Mouse (Mus musculus) liver, embryonic 15.5 days (tissue): ENCODE measurements around the gene 3300002I08Rik. TPM values are rescaled to one million over a fixed set of nuclear protein-coding genes. Genes with fewer than 3 reads are reported as not detected.
"Not testable (repeated sequence)": the region's sequence is repeated elsewhere in the genome, so short reads cannot be mapped to it uniquely, and the experiment has no call there.

Source experiments
- ATAC-seq: fragments of 200-750 bp; cut with Nextera tagmentation; 2 replicates; pipeline ENCODE4 v1.8.0; 2017; ENCODE audit warnings: moderate number of reproducible peaks, mild to moderate bottlenecking, moderate library complexity; ENCODE audit not compliant: insufficient read depth
- H3K27ac ChIP-seq: fragments of 300-500 bp; sonication (generic); replicated peaks from 2 replicates; pipeline ENCODE4 v1.5.1; 2015; ENCODE audit warnings: mild to moderate bottlenecking, inconsistent platforms
- H3K27me3 ChIP-seq: fragments of 300-500 bp; sonication (generic); 2 replicates; pipeline ENCODE4 v1.6.1; 2015; ENCODE audit warnings: mild to moderate bottlenecking, inconsistent platforms
- H3K36me3 ChIP-seq: fragments of 300-500 bp; sonication (generic); replicated peaks from 2 replicates; pipeline ENCODE4 v1.6.1; 2015; ENCODE audit warnings: moderate library complexity, mild to moderate bottlenecking, inconsistent platforms
- H3K4me1 ChIP-seq: fragments of 300-500 bp; sonication (generic); replicated peaks from 2 replicates; pipeline ENCODE4 v1.6.1; 2015; ENCODE audit warnings: inconsistent platforms
- H3K4me2 ChIP-seq: fragments of 300-500 bp; sonication (generic); 2 replicates; pipeline ENCODE4 v1.6.1; 2015; ENCODE audit warnings: moderate library complexity, mild to moderate bottlenecking, inconsistent platforms
- H3K4me3 ChIP-seq: fragments of 300-500 bp; sonication (generic); replicated peaks from 2 replicates; pipeline ENCODE4 v1.5.1; 2015; ENCODE audit warnings: mild to moderate bottlenecking, inconsistent platforms
- H3K9ac ChIP-seq: fragments of 300-500 bp; sonication (generic); 2 replicates; pipeline ENCODE4 v1.6.1; 2015; ENCODE audit warnings: moderate library complexity, mild to moderate bottlenecking, inconsistent platforms
- H3K9me3 ChIP-seq: fragments of 300-500 bp; sonication (generic); replicated peaks from 2 replicates; pipeline ENCODE4 v1.6.1; 2016; ENCODE audit warnings: inconsistent platforms
- WGBS: fragments of 180-500 bp; shearing (Covaris S2); methylation state at CpG from one replicate; pipeline ENCODE4 v1.1.7; 2015; ENCODE audit warnings: mixed read lengths; ENCODE audit not compliant: insufficient replicate concordance; 5-methylcytosine and 5-hydroxymethylcytosine counted together
- polyA plus RNA-seq: library from polyadenylated mRNA; unstranded; fragments of >200 nt; fragmentation: Nextera tagmentation; extraction: Ambion mirVana; gene quantifications from 2 replicates; pipeline ENCODE4 v1.2.1, GENCODE M21; 2015

The 3300002I08Rik gene
- 0.79 and 1.1 TPM in 2 replicates for polyA plus RNA-seq

DNA sequence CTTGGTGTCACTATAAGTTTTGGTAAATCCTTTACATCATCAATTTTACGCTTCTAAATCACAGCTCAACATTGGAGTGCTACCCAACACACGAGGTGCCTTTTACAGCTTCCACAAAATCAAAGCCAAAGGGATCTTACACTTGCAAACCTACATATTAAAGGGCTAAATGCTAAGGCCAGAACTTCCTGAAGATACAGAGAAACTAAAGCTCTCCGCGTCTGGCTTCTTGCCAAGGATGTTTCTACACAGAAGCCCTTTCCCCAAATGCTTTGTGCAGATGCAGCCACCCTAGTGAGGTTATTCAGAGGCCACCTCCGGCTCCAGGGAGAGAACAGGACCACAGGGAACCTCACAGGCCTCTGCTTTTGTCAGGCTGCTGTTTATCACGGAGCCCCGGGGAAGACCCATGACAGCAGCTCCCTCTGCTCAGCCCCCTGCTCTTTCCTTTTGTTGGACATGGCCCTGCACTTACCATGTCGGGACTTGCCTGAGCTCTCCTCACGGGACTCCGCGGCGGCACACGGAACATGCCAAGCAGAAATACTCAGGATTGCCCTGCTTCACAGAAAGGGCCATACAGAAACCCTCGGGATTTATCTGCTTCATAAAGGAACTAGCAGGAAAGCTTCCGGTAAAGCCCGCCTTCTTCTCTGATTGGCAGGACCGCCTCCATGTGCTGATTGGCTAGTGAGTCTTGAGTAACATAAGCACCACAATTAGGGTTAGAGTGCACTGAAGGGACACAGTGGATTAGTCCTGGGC lies at the start of gene 3300002I08Rik:
TSS of gene 3300002I08Rik (minus strand) at position 653 of the 765 bp plus-strand sequence.
- H3K27ac ChIP-seq, H3K27me3 ChIP-seq, H3K4me1 ChIP-seq, H3K9me3 ChIP-seq, H3K36me3 ChIP-seq: not testable (repeated sequence)
- Histone ChIP-seq H3K9ac (peak within 1 kb of the TSS; percentile 46; the same call in 1 of the 2 replicates), H3K4me3 (peak within 1 kb of the TSS; percentile 62), H3K4me2 (peak within 1 kb of the TSS; percentile 65)
- 3% methylated on average over 17 of the region's 17 CpGs for WGBS
- peak; percentile 93 for ATAC-seq

DNA sequence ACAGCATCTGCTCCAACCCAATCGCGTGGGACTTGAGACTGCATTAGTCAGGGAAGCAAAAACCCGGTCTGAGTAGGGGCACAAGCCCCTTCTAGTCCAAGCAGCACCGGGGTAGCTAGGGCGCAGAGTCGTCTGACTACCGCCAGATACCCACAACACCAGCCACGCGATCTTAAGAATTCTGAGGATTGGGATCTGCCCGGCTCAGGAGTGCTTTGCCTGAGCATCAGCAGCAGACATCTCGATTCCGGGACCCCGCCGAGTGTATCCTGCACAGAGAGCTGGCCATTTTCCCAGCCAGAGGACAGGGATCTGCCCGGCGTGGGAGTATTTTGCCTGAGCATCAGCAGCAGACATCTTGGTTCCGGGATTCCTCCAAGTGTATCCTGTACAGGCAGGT lies 49.6 kb upstream of the 3300002I08Rik start:
- not testable (repeated sequence) for H3K36me3 ChIP-seq, H3K4me3 ChIP-seq, ATAC-seq, H3K9ac ChIP-seq, H3K9me3 ChIP-seq, H3K27ac ChIP-seq, H3K27me3 ChIP-seq, H3K4me2 ChIP-seq, H3K4me1 ChIP-seq
- WGBS: 68% methylated on average over 17 of the region's 17 CpGs

GRCm38 (mm10) chr2:150390198-150390597 lies 27.6 kb upstream of the 3300002I08Rik start:
- ATAC-seq: no peak
- H3K27ac ChIP-seq: no peak overlapping the region
- WGBS: 54% methylated on average over 1 of the region's 1 CpGs
- no peaks in the 10 kb centered on the region for H3K36me3 ChIP-seq
- H3K9ac ChIP-seq: no peak overlapping the region
- no peak overlapping the region for H3K4me3 ChIP-seq
- H3K9me3 ChIP-seq: no peaks in the 10 kb centered on the region
- H3K4me1 ChIP-seq: no peaks in the 10 kb centered on the region
- H3K27me3 ChIP-seq: no peaks in the 10 kb centered on the region
- no peak overlapping the region for H3K4me2 ChIP-seq

- H3K4me2 ChIP-seq, H3K4me1 ChIP-seq, H3K27me3 ChIP-seq, H3K4me3 ChIP-seq, H3K9ac ChIP-seq, ATAC-seq, H3K9me3 ChIP-seq, H3K36me3 ChIP-seq, H3K27ac ChIP-seq: not testable (repeated sequence)
- 79% methylated on average over 19 of the region's 19 CpGs for WGBS
Measured at GRCm38 (mm10) chr2:150385553-150386106, 23.1 kb upstream of the 3300002I08Rik start.

GRCm38 (mm10) chr2:150362878-150363229 lies 289 bp upstream of the 3300002I08Rik start:
- Histone ChIP-seq H3K36me3 (no peaks in the 10 kb centered on the region), H3K27me3 (no peaks in the 10 kb centered on the region), H3K27ac (no peak overlapping the region), H3K4me3 (peak overlapping the region; percentile 62), H3K9me3 (no peaks in the 10 kb centered on the region), H3K9ac (no peak overlapping the region), H3K4me2 (peak overlapping the region; percentile 65), H3K4me1 (peaks cover 2% of the 10 kb centered on the region; the same call in 1 of the 2 replicates)
- peak; percentile 50 for ATAC-seq
- WGBS: under 1% methylated on average over 4 of the region's 4 CpGs

DNA sequence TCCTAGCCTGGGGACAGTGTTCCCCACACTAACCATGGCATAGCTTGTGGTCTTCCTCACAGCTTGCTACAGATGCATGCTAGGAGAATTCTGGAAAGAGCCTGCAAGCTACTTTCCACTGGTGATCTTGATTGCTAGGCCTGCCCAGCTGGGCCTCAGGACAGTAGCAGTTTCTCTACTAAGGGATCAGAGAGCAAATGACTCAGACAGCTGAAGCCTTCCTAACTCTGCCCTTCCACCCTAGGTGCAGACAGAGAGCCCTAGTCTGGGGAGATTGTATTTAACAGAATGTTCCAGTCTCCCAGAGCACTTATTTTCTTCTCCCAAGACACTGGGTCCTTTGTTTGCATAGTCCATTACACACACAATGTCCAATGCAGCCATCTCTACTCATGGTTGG lies 5.4 kb downstream of the 3300002I08Rik start:
- H3K4me2 ChIP-seq, H3K4me3 ChIP-seq, H3K27me3 ChIP-seq: not testable (repeated sequence)

DNA sequence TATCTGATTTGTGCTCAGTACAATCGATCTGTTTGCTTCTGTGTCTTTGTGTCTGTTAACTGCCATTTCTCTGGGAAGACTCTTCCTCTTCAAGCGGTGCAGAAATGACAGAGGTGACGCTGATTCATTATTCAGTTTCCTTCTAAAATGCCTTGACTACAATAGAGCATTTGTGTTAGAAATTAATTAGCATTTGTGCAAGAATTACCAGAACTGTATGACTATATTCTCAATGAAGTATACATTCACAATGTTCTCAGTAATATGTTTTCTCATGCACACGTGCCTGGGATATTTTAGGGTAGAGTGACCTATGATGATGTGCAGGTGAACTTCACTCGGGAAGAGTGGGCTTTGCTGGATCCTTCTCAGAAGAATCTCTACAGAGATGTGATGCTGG lies 39.2 kb downstream of the 3300002I08Rik start, which contains the start of gene Gm10130:
TSS of gene Gm10130 (plus strand) at position 301 of the 400 bp plus-strand sequence.
- Histone ChIP-seq H3K4me1 (no peaks in the 10 kb centered on the region), H3K36me3 (peaks cover 35% of the 10 kb centered on the region), H3K4me3 (no peak within 1 kb of the TSS), H3K9ac (no peak within 1 kb of the TSS), H3K4me2 (no peak within 1 kb of the TSS), H3K9me3 (no peaks in the 10 kb centered on the region), H3K27ac (no peak within 1 kb of the TSS), H3K27me3 (no peaks in the 10 kb centered on the region)
- WGBS: 74% methylated on average over 5 of the region's 5 CpGs
- ATAC-seq: no peak

More for the DNA sequence above, 5.4 kb downstream of the 3300002I08Rik start:
- not testable (repeated sequence) for H3K36me3 ChIP-seq, H3K9me3 ChIP-seq, ATAC-seq, H3K4me1 ChIP-seq, H3K27ac ChIP-seq, H3K9ac ChIP-seq

GRCm38 (mm10) chr2:150318973-150319372 lies 43.6 kb downstream of the 3300002I08Rik start:
- WGBS: 69% methylated on average over 1 of the region's 1 CpGs
- Histone ChIP-seq H3K9ac (no peak overlapping the region), H3K4me2 (no peak overlapping the region), H3K36me3 (peaks cover 14% of the 10 kb centered on the region), H3K27me3 (no peaks in the 10 kb centered on the region), H3K27ac (no peak overlapping the region), H3K4me3 (no peak overlapping the region), H3K9me3 (no peaks in the 10 kb centered on the region), H3K4me1 (no peaks in the 10 kb centered on the region)
- ATAC-seq: no peak

DNA sequence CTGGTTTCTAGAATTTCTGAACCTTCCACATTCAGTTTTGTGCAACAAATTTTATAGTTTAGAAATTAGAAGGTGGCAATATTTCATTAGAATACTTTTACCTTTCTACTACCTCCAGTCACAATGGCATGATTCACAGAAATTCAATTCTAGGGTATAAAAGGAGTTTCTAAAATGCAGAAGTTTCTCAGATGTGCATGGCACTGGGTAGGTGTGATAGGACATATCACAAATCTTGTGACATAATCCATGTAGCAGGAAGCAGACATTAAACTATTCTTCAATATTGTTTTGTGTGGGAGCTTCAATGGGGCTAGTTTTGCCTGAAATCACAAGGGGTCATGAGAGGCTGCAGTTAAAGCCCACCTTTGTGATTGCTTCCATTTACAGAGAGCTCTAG lies 46.4 kb downstream of the 3300002I08Rik start:
- H3K4me1 ChIP-seq: no peaks in the 10 kb centered on the region
- H3K4me3 ChIP-seq: no peak overlapping the region
- H3K9ac ChIP-seq: no peak overlapping the region
- no peak overlapping the region for H3K4me2 ChIP-seq
- H3K9me3 ChIP-seq: no peaks in the 10 kb centered on the region
- H3K27me3 ChIP-seq: no peaks in the 10 kb centered on the region
- peaks cover 8% of the 10 kb centered on the region; the same call in 1 of the 2 replicates for H3K36me3 ChIP-seq
- H3K27ac ChIP-seq: no peak overlapping the region
- no peak for ATAC-seq

DNA sequence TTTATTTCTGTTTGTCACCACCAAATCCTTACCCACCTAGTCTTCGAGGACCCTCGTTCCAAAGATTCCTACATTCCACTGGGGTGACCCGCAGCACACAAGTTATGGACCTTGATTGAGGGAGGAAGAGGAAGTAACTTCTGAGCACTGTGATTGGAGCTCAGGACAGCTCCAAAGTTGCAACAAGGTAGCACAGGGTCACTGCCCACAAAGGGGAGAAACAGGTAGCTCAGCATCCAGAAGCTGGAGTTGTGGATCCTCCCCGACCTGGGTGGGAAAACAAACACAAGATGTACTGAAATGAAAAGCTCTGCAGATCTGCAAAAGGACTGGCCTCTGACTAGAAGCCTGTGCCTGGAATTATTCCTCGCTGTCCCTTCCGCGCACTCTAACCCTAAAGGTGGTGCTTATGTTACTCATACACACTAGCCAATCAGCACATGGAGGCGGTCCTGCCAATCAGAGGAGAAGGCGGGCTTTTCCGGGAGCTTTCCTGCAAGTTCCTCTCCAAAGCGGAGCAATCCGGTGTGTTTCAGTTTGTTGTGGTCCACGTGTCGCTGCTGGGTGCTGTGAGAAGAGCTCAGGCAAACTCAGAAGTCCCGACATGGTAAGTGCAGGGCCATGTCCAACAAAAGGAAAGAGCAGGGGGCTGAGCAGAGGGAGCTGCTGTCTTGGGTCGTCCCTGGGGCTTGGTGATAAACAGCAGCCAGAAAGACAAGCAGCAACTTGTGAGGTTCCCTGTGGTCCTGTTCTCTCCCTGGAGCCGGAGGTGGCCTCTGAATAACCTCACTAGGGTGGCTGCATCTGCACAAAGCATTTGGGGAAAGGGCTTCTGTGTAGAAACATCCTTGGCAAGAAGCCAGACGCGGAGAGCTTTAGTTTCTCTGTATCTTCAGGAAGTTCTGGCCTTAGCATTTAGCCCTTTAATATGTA lies 51.3 kb downstream of the 3300002I08Rik start:
- H3K36me3 ChIP-seq, H3K4me1 ChIP-seq, H3K27me3 ChIP-seq, H3K9me3 ChIP-seq: not testable (repeated sequence)
- 0 out of 2 replicates have a peak overlapping the region, but pooled peaks have one; percentile 38 for H3K27ac ChIP-seq
- H3K4me3 ChIP-seq: peak overlapping the region; percentile 64
- H3K9ac ChIP-seq: peak overlapping the region; percentile 37; the same call in 1 of the 2 replicates
- peak; percentile 95 for ATAC-seq
- H3K4me2 ChIP-seq: peak overlapping the region; percentile 70
- 5% methylated on average over 19 of the region's 19 CpGs for WGBS

DNA sequence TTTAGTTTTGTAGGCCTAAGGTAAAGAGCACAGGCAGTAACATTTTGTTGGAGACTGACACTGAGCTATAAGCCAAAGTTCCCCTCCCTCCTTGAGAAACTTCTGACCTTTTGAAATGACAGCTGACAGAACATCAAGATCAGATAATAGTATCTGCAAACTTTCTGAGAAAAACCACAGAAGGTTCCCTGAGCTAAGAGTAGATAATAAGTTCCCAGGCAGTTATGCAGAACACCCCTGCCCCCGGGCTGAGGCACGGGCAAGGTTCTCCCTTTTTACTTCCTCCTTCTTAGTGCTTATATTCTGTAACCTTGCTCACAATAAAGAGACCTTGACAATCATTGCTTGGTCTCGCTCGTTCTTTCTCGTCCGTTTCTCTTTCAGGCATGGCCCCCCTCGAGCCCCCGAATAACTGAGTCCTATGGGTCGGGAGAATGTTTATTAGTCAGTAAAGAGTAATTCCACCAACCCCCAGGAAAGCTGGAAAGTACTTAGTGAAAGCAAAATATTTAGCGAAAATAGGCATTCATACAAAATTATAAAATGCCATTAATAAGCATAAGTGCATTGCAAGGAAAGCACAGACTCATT lies 55.3 kb downstream of the 3300002I08Rik start:
- 54% methylated on average over 10 of the region's 10 CpGs for WGBS
- no peak overlapping the region for H3K27ac ChIP-seq
- H3K9ac ChIP-seq: no peak overlapping the region
- no peak for ATAC-seq
- H3K4me3 ChIP-seq: no peak overlapping the region
- H3K4me1 ChIP-seq: 0 out of 2 replicates have a peak, but pooled peaks cover 3% of the 10 kb centered on the region
- no peaks in the 10 kb centered on the region for H3K36me3 ChIP-seq
- H3K9me3 ChIP-seq: no peaks in the 10 kb centered on the region
- no peak overlapping the region for H3K4me2 ChIP-seq
- no peaks in the 10 kb centered on the region for H3K27me3 ChIP-seq
